Mouse (Mus musculus) megakaryocyte-erythroid progenitor cell, adult 5-6 weeks (primary cell): Measurements from ENCODE around the gene Lrsam1. TPM values are rescaled to one million over a fixed set of nuclear protein-coding genes. Genes with fewer than 3 reads are reported as not detected.

Experiments
- ATAC-seq: replicated peaks from 2 replicates; pipeline ENCODE4 v1.8.0; 2016; ENCODE audit warnings: mild to moderate bottlenecking, inconsistent platforms; ENCODE audit not compliant: severe bottlenecking, poor library complexity, low FRiP score, low TSS enrichment
- total RNA-seq, 2 experiments: library from RNA; stranded (forward) in 1 of 2; stranded (reverse) in 1 of 2; fragments of 200-1000, 215-1000 nt in 1 of 2; fragments of >200 nt in 1 of 2; fragmentation: Nextera tagmentation in 1 of 2; gene quantifications; 2 replicates each; pipeline ENCODE4 v1.2.3; 2014 to 2017

The Lrsam1 gene
- total RNA-seq, 2 experiments from 2014 or later: 6.3 to 12.6 TPM

DNA sequence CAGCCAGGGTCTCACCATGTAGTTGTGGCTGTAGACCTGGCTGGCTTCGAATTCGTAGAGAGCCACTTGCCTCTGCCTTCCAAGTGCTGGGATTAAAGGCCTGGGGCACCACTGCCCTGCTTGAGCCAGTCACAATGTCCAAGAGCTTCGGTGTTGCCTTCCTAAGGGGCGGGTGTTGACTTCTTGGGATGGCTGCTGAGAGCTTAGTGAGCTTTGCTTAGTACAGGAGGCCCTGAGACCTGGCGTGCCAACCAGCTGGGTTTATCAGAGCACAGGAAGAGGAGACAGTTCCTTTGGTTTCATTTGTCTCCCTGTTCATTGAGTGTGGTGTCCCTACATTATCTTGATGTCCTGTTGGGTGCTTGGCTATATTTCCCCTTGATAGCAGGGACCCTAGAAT lies 84.1 kb downstream of the Lrsam1 start:
- ATAC-seq: no peak

GRCm38 (mm10) chr2:32876490-32877302 lies 84.7 kb downstream of the Lrsam1 start:
- peak; percentile 14; the same call in 1 of the 2 replicates for ATAC-seq

DNA sequence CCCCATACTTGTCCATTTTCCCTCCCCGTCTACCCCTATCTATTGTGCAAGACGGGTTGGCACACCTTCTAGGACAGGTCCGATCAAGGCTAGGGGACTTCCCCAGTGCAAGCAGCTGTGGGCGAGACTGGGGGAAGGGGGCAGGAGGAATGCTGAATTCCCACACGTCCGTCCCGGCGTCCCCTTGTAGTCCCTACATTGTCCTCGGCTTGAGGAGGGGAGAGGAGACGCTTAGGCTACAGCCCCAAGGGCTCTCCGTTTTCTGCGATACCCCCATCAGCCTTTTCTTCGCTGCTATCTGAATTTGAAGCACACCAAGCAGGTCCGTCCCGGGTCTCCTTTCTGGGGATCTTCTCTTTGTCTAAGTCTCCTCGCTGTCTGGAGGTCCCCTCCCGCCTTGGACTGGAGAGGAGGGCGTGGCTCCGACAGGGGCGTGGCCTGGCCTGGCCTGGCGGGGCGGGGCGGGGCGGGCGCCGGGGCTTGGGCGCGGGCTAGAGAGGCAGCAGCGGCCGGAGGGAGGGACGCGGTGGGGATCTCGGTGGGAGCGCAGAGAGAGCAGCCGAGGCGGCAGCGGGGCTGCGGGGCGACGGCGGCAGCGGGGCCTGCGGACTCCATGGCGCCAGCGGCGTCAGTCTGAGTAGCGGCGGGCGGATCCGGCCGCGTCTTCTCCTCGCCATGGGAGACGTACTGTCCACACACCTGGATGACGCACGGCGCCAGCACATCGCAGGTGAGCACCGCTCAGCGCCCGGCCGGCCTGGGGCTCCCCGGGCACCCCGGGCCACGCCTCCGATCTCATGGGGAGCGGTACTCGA lies 85.5 kb downstream of the Lrsam1 start, which contains the start of gene Fam129b:
Gene Fam129b, plus strand, starts transcription at position 440 of the 815 bp plus-strand sequence.
- ATAC-seq: peak; percentile 72

Other genes with a start within 250 kb of the Lrsam1 start
- gene Cdk9, start 248.5 kb downstream of the Lrsam1 start, total RNA-seq (2014; fragmentation: Nextera tagmentation): 95.7 and 133 TPM in 2 replicates
- gene Cdk9, start 248.5 kb downstream of the Lrsam1 start, total RNA-seq (2017): 29.6 and 46.5 TPM in 2 replicates
- gene Sh2d3c, start 240.6 kb downstream of the Lrsam1 start, total RNA-seq (2014; fragmentation: Nextera tagmentation): 2.5 and 5.4 TPM in 2 replicates
- gene Sh2d3c, start 240.6 kb downstream of the Lrsam1 start, total RNA-seq (2017): 1.1 and 1.4 TPM in 2 replicates
- gene 6330409D20Rik, start 220.6 kb downstream of the Lrsam1 start, total RNA-seq (2014; fragmentation: Nextera tagmentation): not detected in 2 replicates
- gene 6330409D20Rik, start 220.6 kb downstream of the Lrsam1 start, total RNA-seq (2017): not detected in 2 replicates
- gene Tor2a, start 204.4 kb downstream of the Lrsam1 start, total RNA-seq (2014; fragmentation: Nextera tagmentation): 29.8 and 30.9 TPM in 2 replicates
- gene Tor2a, start 204.4 kb downstream of the Lrsam1 start, total RNA-seq (2017): 17.1 and 17.4 TPM in 2 replicates
- gene Ttc16, start 186.0 kb downstream of the Lrsam1 start, total RNA-seq (2014; fragmentation: Nextera tagmentation): not detected in 2 replicates
- 1.6 TPM in 1 of 2 replicates, not detected in the other for gene Ttc16, start 186.0 kb downstream of the Lrsam1 start, total RNA-seq (2017)
- 5.2 and 6.9 TPM in 2 replicates for gene Ptrh1, start 185.8 kb downstream of the Lrsam1 start, total RNA-seq (2014; fragmentation: Nextera tagmentation)
- gene Ptrh1, start 185.8 kb downstream of the Lrsam1 start, total RNA-seq (2017): 0.46 and 3.9 TPM in 2 replicates
- not detected in 2 replicates for gene Cfap157, start 177.2 kb downstream of the Lrsam1 start, total RNA-seq (2014; fragmentation: Nextera tagmentation)
- gene Cfap157, start 177.2 kb downstream of the Lrsam1 start, total RNA-seq (2017): not detected in 2 replicates
- gene Stxbp1, start 114.4 kb downstream of the Lrsam1 start, total RNA-seq (2014; fragmentation: Nextera tagmentation): 30.2 and 47.7 TPM in 2 replicates
- 6.5 and 10.4 TPM in 2 replicates for gene Stxbp1, start 114.4 kb downstream of the Lrsam1 start, total RNA-seq (2017)
- gene Fam129b, start 85.5 kb downstream of the Lrsam1 start, total RNA-seq (2014; fragmentation: Nextera tagmentation): 9.0 and 16.3 TPM in 2 replicates
- 13.8 TPM in 2 replicates for gene Fam129b, start 85.5 kb downstream of the Lrsam1 start, total RNA-seq (2017)
- 3,260 and 3,361 TPM in 2 replicates for gene Rpl12, start 55 bp downstream of the Lrsam1 start, total RNA-seq (2014; fragmentation: Nextera tagmentation)
- gene Rpl12, start 55 bp downstream of the Lrsam1 start, total RNA-seq (2017): 3,030 and 3,103 TPM in 2 replicates
- 15.5 and 27.2 TPM in 2 replicates for gene Slc2a8, start 20.5 kb upstream of the Lrsam1 start, total RNA-seq (2014; fragmentation: Nextera tagmentation)
- 3.4 and 4.8 TPM in 2 replicates for gene Slc2a8, start 20.5 kb upstream of the Lrsam1 start, total RNA-seq (2017)
- 2.5 and 3.3 TPM in 2 replicates for gene Garnl3, start 170.0 kb upstream of the Lrsam1 start, total RNA-seq (2014; fragmentation: Nextera tagmentation)
- gene Garnl3, start 170.0 kb upstream of the Lrsam1 start, total RNA-seq (2017): 0.61 TPM in 1 of 2 replicates, not detected in the other